Mouse (Mus musculus) cerebellum, adult 9-11 months (tissue): ENCODE data around the gene Srprb.

Experiments
- DNase-seq: peaks from one replicate; pipeline ENCODE4 v3.0.0; 2022

Srprb gene

DNA sequence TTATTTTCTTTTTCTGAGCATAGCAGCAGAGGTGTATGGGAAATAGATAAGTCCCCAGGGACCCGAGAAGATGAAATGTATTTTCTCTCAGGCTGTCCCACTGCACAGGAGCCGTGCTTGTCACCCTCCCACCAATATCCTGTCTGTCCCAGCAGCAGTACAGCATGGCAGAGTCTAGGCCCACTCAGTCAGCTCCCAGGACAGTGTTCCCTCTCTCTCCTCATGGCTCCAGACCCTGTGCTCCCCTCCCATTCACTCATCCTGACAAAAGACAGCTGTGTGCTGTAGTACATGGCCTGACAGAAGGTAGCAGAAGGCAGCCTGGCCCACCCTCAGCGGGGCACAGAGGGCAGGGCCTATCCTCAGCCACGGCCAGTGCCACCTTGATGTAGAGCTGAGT lies 58.1 kb downstream of the Srprb start:
- DNase-seq, result no peak

DNA sequence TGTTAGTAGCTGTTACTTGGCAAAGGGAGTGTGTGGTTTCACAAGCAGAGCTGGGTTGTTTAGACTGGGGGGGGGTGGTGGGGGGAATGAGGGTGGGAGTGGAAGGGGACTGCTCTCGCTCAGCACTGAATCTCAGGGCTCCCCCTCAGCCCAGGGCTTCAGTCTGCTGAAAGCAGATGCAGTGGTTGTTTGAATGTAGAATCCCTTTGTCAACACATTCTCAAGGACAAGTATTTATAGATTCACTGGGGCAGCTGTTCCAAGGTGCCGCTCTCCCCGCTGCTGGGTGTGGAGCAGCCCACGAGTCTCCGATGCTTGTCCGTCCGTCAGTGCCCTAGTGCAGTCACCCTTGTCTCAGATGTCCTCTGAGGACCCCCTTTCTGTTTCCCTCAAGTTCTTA lies 60.7 kb downstream of the Srprb start:
- DNase-seq, result no peak

DNA sequence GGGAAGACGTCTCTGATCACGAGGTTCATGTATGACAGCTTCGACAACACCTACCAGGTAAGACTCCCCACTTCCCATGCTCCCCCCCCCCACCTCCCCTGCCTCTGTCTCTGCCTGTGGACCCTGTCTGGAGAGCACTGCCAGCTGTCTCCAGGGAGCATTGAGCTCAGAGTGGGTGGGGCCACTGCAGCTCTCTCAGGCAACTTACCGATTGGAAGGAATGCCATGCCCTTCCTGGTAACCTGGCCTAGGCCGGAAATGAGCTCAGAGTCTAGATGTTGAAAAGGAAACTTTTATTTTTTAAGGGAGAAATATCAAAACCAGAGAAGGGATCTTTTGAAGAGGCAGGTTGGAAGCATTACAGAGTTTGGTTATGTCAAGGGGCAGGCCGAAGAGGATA lies 61.6 kb downstream of the Srprb start:
- no peak for DNase-seq

DNA sequence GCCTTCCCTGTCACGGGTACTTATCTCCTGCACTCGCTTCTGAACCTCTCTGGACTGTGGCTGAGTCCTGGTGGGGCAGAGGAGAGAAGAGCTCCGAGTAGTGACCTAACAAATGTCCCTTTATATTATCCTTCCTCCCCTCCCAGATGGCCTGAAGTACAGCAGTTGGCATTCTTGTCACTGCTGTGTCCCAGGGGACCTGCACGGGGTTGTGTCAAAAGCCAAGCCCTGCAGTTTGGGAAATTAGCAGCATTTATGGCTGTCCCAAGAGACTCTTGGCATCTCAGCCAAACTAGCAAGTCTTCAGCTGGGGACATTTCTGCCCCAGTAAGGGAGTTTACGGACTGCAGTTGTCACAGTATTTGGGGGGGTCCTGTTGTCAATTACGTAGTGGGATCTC lies 62.5 kb downstream of the Srprb start:
- DNase-seq, result no peak
